Mouse (Mus musculus): Measurements from ENCODE around the gene Mphosph10.

DNA sequence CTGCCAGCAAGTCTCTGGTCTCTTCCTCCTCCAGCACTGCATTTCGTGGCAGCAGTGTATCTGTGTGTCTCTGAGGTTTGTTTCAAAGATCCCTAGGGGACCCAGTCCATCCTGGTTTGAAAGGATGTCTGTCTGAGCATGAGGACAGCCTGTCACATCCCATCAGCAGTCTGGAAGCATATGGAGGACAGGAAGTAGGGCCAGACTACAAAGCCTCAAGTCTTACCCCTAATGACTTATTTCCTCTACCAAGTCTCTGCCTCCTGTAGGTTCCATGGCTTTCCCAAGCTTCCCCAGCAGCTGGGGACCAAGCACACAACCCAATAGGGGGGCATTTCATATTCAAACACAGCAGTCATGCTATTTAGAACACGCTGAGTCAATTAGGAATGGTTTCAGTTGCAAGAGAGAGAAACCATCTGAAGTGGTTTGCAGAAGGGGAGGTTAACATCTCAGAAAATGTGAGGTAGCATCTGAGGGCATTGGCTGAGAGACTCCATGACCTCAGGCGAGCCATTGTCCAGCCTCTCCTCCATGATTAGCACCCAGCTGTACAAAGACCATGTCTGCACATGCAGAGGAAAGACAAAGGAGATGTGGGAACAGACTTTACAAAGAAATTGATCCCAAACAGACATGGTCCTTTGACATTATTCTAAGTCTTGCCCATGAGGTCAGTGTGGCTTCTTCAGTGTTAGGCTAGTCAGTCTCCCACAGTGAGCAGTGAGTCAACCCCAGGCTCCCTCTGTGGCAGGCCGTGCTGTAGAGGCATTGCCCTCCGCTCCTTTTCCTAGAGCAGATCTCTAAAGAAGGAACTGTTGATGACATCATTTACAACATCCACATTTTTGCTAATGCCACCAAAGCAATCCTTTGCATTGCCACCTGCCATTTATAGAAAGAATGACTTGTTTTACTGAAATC is 47.8 kb upstream of the Mphosph10 start:
- TF ChIP-seq POLR2A (IDR thresholded peaks at IDR 0.05; ENCODE audit: control insufficient read depth, low read depth, low read length) (no peak), CTCF (IDR thresholded peaks at IDR 0.05; ENCODE audit: control insufficient read depth, insufficient read depth, insufficient replicate concordance, low read depth, low read length) (no peak)

All from testis, adult 2 months (tissue).